Mouse (Mus musculus) lung, postnatal 0 days (tissue): ENCODE data around the gene Zcchc8. TPM values are rescaled to one million over a fixed set of nuclear protein-coding genes. Genes with fewer than 3 reads are reported as not detected.
"Not testable (repeated sequence)": the region's sequence is repeated elsewhere in the genome, so short reads cannot be mapped to it uniquely, and the experiment has no call there.

Experiments used
- ATAC-seq: fragments of 200-750 bp; cut with Nextera tagmentation; 2 replicates; pipeline ENCODE4 v1.8.0; 2017; ENCODE audit warnings: moderate library complexity
- DNase-seq: peaks from one replicate; pipeline ENCODE4 v3.0.0-alpha.2; 2016; ENCODE audit warnings: low spot score
- H3K27ac ChIP-seq: fragments of 300-500 bp; sonication (generic); 2 replicates; pipeline ENCODE4 v1.5.1; 2014; ENCODE audit warnings: antibody characterized with exemption, mild to moderate bottlenecking, low read length, mixed read lengths
- H3K27me3 ChIP-seq: fragments of 300-500 bp; sonication (generic); replicated peaks from 2 replicates; pipeline ENCODE4 v1.6.1; 2014; ENCODE audit warnings: low read length, mixed read lengths; ENCODE audit not compliant: insufficient read depth
- H3K36me3 ChIP-seq: fragments of 300-500 bp; sonication (generic); 2 replicates; pipeline ENCODE4 v1.6.1; 2014; ENCODE audit warnings: low read length, mixed read lengths; ENCODE audit not compliant: insufficient read depth
- H3K4me1 ChIP-seq: fragments of 300-500 bp; sonication (generic); 2 replicates; pipeline ENCODE4 v1.6.1; 2014; ENCODE audit warnings: antibody characterized with exemption, low read depth, low read length, mixed read lengths; ENCODE audit not compliant: insufficient read depth
- H3K4me2 ChIP-seq: fragments of 300-500 bp; sonication (generic); replicated peaks from 2 replicates; pipeline ENCODE4 v1.6.1; 2014; ENCODE audit warnings: low read depth, mild to moderate bottlenecking, low read length, moderate library complexity, mixed read lengths
- H3K4me3 ChIP-seq: fragments of 300-500 bp; sonication (generic); 2 replicates; pipeline ENCODE4 v1.5.1; 2014; ENCODE audit warnings: low read depth, low read length
- H3K9ac ChIP-seq: fragments of 300-500 bp; sonication (generic); replicated peaks from 2 replicates; pipeline ENCODE4 v1.6.1; 2014; ENCODE audit warnings: low read depth, mild to moderate bottlenecking
- H3K9me3 ChIP-seq: fragments of 300-500 bp; sonication (generic); 2 replicates; pipeline ENCODE4 v1.6.1; 2016; ENCODE audit warnings: low read length, mixed read lengths
- CTCF ChIP-seq: IDR thresholded peaks from 2 replicates; pipeline ENCODE4 v1.5.1; 2016; ENCODE audit warnings: antibody characterized with exemption, mild to moderate bottlenecking
- EP300 ChIP-seq: IDR thresholded peaks from 2 replicates; pipeline ENCODE4 v1.6.1; 2016; ENCODE audit warnings: antibody characterized with exemption, mild to moderate bottlenecking, control low read depth
- WGBS: fragments of 180-500 bp; shearing (Covaris S2); extraction: QIAGEN DNeasy Blood & Tissue Kit; methylation state at CpG from one replicate; pipeline ENCODE4 v1.1.7; 2014; 5-methylcytosine and 5-hydroxymethylcytosine counted together
- polyA plus RNA-seq: library from polyadenylated mRNA; unstranded; fragments of >200 nt; fragmentation: Nextera tagmentation; extraction: Ambion mirVana; gene quantifications from 2 replicates; pipeline ENCODE4 v1.2.1, GENCODE M21; 2015

The Zcchc8 gene
- polyA plus RNA-seq, result 31.6 and 37.7 TPM in 2 replicates

- DNase-seq, result peak; percentile 99
- peak within 1 kb of the TSS; percentile 69 for H3K27ac ChIP-seq
- peaks cover 6% of the 10 kb centered on the region; the same call in 1 of the 2 replicates for H3K4me1 ChIP-seq
- under 1% methylated on average over 82 of the region's 83 CpGs for WGBS
- no peaks in the 10 kb centered on the region for H3K27me3 ChIP-seq
- TF ChIP-seq EP300 (no peak), CTCF (no peak)
- peak; percentile 100 for ATAC-seq
- no peaks in the 10 kb centered on the region for H3K9me3 ChIP-seq
- no peaks in the 10 kb centered on the region for H3K36me3 ChIP-seq
- H3K9ac ChIP-seq, result peak within 1 kb of the TSS; percentile 63
- peak within 1 kb of the TSS; percentile 91 for H3K4me3 ChIP-seq
- H3K4me2 ChIP-seq, result peak within 1 kb of the TSS; percentile 71
These were observed at the start of gene Zcchc8 for GRCm38 (mm10) chr5:123720328-123721311. Gene Zcchc8, minus strand, starts transcription at chr5:123721100.

GRCm38 (mm10) chr5:123766455-123766854, 45.6 kb upstream of the Zcchc8 start:
- H3K9me3 ChIP-seq, H3K36me3 ChIP-seq, H3K4me1 ChIP-seq, H3K9ac ChIP-seq, H3K27ac ChIP-seq, ATAC-seq, H3K4me3 ChIP-seq, H3K27me3 ChIP-seq, DNase-seq, H3K4me2 ChIP-seq: not testable (repeated sequence)
- 94% methylated on average over 11 of the region's 11 CpGs for WGBS

GRCm38 (mm10) chr5:123765506-123765905, 44.6 kb upstream of the Zcchc8 start:
- Histone ChIP-seq H3K4me1 (no peaks in the 10 kb centered on the region), H3K4me3 (no peak overlapping the region), H3K27ac (no peak overlapping the region), H3K9me3 (no peaks in the 10 kb centered on the region), H3K27me3 (no peaks in the 10 kb centered on the region), H3K4me2 (no peak overlapping the region), H3K36me3 (no peaks in the 10 kb centered on the region), H3K9ac (no peak overlapping the region)
- DNase-seq (no peak), ATAC-seq (no peak)
- TF ChIP-seq EP300, result no peak
- TF ChIP-seq CTCF, result no peak
- 87% methylated on average over 11 of the region's 11 CpGs for WGBS

GRCm38 (mm10) chr5:123749065-123750064, 28.5 kb upstream of the Zcchc8 start, which contains the start of the genes Rsrc2 and Kntc1:
Gene Rsrc2, minus strand, starts transcription at chr5:123749414.
Gene Kntc1, plus strand, starts transcription at chr5:123749716.
- H3K36me3 ChIP-seq, result peaks cover 4% of the 10 kb centered on the region; the same call in 1 of the 2 replicates
- peaks cover 14% of the 10 kb centered on the region for H3K4me1 ChIP-seq
- DNase-seq (peak; percentile 100), ATAC-seq (peak; percentile 98)
- H3K27ac ChIP-seq, result peak within 1 kb of the TSS; percentile 98
- TF ChIP-seq CTCF (peak; percentile 37), EP300 (peak; percentile 86)
- H3K9ac ChIP-seq, result peak within 1 kb of the TSS; percentile 81
- under 1% methylated on average over 63 of the region's 63 CpGs for WGBS
- H3K4me2 ChIP-seq, result peak within 1 kb of the TSS; percentile 72
- no peaks in the 10 kb centered on the region for H3K27me3 ChIP-seq
- H3K9me3 ChIP-seq, result no peaks in the 10 kb centered on the region
- H3K4me3 ChIP-seq, result peak within 1 kb of the TSS; percentile 61

GRCm38 (mm10) chr5:123748339-123749064, 27.6 kb upstream of the Zcchc8 start:
- Histone ChIP-seq H3K36me3 (peaks cover 13% of the 10 kb centered on the region; the same call in 1 of the 2 replicates), H3K27ac (peak overlapping the region; percentile 98), H3K4me2 (peak overlapping the region; percentile 72), H3K9ac (peak overlapping the region; percentile 81), H3K27me3 (no peaks in the 10 kb centered on the region), H3K4me3 (peak overlapping the region; percentile 61), H3K4me1 (peaks cover 14% of the 10 kb centered on the region), H3K9me3 (no peaks in the 10 kb centered on the region)
- DNase-seq, result no peak
- ATAC-seq, result peak; percentile 9
- TF ChIP-seq EP300 (no peak), CTCF (no peak)
- under 1% methylated on average over 18 of the region's 18 CpGs for WGBS
